Mouse (Mus musculus): ENCODE data around the gene Fkbp6.
A peak's percentile ranks its signal among the peaks of the same experiment; 100 is the strongest.

Fkbp6 gene

DNA sequence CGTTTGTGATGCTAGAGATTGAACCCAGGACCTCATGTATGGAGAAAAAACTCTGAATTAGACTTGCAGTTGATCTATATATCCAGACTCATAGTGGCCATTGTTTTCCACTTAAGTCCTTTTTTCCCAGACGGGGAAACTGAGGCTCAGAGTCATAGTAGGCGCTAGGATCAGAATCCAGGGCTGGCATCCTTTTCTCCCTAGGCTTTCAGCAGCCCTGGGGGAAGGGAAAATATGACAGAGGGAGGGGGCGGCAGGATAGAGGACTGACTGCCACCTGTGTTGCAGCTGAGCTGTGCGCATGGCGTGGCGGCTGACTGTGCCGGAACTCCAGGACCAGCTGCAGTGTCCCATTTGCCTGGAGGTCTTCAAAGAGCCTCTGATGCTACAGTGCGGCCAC is 3.2 kb upstream of the Fkbp6 start, which contains the start of gene Trim50:
Gene Trim50 (plus strand): TSS at position 301 of the 400 bp plus-strand sequence.
- DNase-seq (ENCODE audit: low read depth in 1 of 2, low spot score in 2 of 2) = no peak

DNA sequence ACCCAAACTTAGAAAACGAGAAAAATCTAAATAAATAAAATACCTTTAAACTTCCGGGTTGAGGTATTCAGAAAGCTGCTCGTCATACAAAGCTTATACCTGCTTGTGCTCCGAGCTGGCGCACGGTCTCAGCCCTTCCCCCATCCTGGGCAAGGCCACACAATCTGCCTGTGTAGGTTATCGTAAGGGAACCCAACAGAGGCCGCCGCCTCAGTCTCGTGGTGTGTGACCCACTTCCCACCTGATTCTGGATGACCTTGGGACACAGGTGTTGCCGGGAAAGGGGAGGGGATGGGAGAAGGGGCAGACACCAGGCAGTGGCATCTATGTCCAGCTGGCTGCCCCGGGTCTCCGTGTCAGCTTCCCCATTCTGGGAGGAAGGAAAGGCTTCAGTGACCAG is 1.8 kb upstream of the Fkbp6 start:
- no peak for DNase-seq (ENCODE audit: low read depth in 1 of 2, low spot score in 2 of 2)

DNA sequence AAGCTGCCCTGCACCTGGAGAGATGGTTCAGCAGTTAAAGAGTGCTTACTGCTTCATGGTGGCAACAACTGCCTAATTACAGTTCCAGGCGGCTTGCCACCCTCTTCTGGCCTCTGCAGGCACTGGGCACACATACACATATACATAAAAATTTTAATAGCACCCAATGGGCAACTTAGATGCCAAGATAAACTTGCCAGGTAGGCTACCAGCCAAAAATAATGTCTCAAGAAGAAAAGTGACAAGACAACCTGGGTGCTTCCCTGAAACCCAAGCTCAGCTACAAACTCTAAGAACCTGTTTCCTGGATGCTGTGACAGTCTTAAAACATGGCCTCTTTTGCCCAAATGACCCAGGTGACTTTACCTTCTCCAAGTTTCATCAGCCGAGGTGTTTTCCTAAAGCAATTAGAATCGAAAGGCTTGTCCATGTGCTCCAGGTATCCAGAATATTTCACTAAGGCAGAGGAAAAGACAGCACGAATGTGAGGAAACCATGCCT is 2.3 kb downstream of the Fkbp6 start:
- DNase-seq (ENCODE audit: low read depth in 1 of 2, low spot score in 2 of 2) = no peak

DNA sequence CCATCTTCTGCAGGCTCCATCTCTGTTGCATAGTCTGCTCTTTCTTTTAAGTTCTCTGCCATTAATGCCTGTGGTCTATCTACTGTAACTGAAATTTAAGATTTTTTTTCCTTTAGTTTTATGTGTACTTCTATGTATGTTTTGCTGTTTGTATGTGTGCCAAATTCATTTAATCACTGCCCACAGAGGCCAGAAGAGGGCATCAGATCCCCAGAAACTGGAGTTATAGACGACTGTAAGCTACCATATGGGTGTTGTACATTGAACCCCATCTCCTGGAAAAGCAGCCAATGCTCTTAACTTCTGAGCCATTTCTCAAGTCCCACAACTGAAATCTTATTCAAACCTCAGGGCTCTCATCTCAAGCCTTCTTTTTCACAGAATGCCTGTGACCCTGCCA is 3.4 kb downstream of the Fkbp6 start:
- no peak for DNase-seq (ENCODE audit: low read depth in 1 of 2, low spot score in 2 of 2)

DNA sequence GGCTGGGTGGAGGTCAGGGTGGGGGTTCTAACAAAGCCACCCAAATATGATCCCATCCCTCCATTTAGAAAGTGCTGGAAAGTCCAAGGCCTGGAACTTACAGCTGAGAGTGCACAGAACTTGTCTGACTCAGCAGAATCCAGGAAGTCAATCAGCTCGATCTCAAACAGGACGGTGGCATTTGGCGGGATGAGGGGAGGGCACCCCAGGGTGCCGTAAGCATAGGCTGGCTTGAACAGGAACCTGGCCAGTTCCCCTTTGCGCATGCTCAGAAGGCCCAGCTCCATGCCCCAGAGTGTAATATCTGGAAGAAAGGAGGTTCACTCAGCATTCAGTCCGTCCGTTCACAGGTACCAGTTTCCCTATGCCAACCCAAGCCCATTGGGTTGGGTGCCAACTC is 3.9 kb downstream of the Fkbp6 start:
- DNase-seq (ENCODE audit: low read depth in 1 of 2, low spot score in 2 of 2) = no peak

DNA sequence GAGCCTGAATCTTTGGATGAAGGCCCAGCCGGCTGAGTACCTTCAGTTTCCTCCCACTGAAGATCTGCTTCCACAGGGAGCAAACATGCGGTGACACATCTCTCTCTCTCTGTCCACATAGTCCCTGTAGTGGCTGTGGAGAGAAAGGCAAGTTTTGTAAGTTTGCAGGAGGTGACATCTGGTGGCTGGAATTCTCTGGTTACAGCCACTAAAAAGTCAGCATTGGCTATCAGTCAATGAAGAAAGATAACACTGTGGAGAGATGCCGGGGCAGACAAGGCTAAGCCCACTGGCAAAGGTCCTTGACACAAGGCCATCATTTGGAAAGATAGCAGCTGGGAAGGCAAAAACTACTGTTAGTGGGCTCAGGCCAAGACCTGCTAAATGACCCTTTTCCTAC is 12.3 kb downstream of the Fkbp6 start:
- DNase-seq (ENCODE audit: low read depth in 1 of 2, low spot score in 2 of 2) = no peak

DNA sequence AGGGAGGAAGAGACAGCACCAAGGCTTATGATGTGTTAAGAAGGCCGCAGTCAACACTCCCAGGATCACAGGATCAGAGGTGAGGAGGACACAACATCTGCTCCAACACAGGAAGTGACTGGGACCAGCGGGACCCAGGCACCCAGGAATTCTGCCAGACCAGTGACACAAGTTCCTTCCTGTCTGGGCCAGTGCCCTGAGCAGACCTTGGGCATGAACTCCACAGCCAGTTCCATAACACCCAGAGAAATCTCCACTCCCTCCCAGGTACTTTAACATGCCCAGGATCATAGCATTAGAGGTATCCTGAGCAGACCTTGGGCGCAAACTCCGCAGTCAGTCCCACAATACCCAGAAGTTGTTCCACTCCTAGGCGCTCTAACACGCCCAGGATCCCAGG is 18.7 kb downstream of the Fkbp6 start:
- no peak for DNase-seq (ENCODE audit: low read depth in 1 of 2, low spot score in 2 of 2)

DNA sequence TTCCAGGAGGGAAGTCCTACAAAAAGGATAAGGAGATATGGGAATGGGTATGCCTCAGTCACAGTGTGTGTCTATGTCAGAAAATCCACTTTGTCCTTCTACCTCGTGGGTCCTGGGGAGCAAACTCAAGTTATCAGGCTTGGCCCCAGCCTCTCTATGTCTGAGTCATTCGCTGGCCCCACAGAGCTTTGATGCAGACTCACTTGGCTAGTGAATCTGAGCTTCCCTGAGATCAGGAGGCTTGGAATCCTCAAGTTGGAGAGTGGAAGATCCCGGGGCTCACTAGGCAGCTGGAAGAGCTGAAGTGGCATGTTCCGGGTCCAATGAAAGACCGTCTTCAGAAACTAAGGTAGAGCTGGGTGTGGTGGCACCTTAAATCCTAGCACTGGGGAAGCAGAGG is 19.6 kb downstream of the Fkbp6 start:
- DNase-seq (ENCODE audit: low read depth in 1 of 2, low spot score in 2 of 2) = no peak

DNA sequence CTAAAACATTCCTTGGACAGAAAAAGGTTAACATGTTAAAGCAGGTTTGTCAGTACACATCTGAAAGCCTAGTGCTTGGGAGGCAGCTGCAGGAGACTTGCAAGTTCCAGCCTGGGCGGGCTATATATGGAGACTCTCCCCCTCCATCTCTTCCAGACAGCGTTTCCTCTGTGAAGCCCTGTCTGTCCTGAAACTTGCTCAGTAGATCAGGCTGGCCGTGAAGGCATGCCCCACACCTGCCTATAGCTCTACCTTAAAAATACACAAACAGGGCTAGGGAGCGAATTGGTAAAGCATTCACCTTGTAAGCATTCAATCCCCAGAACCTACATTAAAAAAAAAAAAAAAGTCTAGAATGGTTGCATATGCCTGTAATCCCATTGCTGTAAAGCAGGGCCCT is 20.4 kb downstream of the Fkbp6 start:
- no peak for DNase-seq (ENCODE audit: low read depth in 1 of 2, low spot score in 2 of 2)

DNA sequence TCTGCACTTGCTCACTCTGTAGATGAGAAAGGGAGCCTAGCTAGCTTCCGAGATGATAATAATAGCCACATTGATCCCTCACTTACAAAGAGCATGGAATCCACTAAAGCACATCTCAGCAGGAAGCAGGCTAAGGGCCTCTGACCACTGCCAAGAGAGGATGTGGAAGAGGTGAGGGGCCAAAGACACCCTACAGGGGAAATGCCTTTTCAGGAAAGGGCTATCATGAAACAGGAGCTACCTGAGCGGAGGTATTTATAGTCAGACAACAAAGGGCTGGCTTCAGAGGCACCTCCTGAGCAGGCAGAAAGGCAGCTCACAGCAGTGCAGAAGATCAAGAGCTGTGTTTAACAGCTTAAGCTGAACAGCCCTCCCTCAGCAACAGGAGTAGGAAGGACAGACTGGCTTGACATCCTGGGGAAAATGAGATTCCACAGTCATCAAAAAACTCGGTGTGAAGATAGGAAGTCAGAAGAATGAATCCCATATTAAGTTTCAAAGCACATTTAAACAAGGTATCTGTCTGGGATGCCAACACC is 23.7 kb downstream of the Fkbp6 start:
- no peak for DNase-seq (ENCODE audit: low read depth in 1 of 2, low spot score in 2 of 2)

DNA sequence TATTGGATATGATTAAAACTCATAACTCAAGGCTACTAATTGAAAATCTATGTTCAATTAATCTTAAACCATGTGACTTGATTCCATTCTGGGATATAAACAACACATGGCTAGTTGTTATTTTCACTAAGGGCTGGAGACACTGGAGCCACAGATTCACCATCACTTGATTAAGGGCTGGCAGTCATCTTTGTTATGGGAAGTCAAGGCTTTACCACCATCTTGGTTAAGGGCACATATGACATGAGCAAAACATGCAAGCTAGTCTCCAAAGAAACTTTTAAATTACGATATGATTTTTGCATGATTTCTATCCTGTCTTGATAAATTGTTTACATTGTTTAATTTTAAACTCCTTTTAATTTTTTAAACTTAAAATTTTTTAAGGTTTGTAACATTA is 27.6 kb downstream of the Fkbp6 start:
- DNase-seq (ENCODE audit: low read depth in 1 of 2, low spot score in 2 of 2) = no peak

DNA sequence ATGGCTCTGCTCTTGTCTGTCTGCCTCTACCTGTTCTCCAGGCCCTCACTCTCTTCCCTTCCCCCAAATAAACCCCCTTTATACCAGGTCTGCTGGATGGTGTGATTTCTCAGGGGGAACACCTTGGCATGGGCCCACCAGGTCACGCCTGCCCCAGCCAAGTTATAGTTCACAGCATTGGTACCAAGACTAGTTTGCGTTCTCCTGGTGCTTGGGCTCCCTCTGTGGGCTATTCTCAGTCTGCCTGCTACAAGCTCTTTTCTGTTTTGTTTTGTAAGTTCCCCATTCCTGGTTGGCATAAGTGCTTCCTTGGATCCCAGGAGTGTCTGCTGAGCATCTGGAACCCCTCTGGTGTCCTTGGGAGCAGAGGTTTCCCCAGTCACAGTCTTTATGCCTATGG is 30.0 kb downstream of the Fkbp6 start:
- DNase-seq (ENCODE audit: low read depth in 1 of 2, low spot score in 2 of 2) = no peak

DNA sequence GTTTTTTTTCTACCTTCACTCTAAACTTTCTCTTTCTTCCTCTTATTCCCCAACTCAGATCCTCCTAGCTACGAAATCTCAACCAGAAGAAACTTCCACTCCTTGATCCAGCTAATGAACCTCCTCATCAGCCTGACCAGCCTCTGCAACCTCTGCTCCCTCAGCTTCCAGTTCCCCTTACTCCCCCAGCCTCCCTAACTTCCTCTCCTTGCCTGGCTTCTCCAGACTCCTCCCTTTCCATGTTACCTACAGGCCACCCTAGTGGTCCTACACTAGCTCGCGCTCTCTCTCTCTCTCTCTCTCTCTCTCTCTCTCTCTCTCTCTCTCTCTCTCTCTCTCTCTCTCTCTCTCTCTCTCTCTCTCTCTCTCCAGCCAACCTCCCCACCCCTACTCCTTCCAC is 33.7 kb downstream of the Fkbp6 start:
- no peak for DNase-seq (ENCODE audit: low read depth in 1 of 2, low spot score in 2 of 2)

DNA sequence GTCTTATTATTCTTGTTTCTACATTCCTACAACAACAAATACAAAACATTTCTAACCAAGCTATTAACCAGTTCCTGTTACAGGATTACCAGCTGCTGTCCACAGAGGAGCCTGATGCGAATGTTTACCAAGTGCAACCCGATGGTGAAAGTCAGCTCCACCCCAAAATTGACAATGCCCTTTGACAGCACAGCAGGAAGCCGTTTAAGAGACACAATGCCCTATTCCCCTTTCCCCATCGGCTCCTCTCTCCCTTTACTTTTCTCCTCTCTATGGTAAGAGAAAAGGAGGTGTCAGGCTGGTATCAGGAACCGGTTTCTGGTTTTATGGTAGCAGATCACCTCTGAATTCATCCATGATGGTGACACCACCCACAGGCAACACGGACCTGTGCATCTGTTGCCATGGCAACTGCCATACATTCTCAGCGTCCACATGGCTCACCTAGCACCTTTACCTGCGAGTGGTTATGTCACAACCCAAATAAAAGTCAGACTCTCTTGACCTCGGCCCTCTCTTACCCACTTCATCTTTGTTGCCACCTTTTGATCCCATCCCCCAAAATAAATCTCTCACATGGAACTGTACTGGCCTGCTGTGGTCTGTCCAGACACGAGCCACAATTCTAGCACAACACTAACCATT is 43.4 kb downstream of the Fkbp6 start:
- DNase-seq (ENCODE audit: low read depth in 1 of 2, low spot score in 2 of 2) = no peak

DNA sequence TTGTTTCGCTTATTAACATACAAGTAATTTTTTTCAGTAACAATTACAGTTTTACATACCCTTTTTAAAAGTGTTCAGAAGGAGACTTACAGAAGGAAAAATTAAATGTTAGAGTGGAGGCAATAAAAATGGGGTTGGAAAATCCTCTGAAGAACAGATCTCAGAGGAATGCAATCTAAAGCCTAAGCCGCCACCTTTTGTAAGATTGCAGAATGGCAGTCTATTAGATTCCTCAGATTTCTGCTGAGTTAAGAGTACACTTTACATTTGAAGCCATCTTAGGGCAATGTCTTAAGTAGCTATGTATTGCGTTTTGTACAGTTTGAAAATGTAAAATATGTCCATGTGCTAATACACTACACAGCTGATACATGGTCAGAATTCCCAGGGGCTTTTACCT is 47.4 kb downstream of the Fkbp6 start:
- DNase-seq (ENCODE audit: low read depth in 1 of 2, low spot score in 2 of 2) = no peak

DNA sequence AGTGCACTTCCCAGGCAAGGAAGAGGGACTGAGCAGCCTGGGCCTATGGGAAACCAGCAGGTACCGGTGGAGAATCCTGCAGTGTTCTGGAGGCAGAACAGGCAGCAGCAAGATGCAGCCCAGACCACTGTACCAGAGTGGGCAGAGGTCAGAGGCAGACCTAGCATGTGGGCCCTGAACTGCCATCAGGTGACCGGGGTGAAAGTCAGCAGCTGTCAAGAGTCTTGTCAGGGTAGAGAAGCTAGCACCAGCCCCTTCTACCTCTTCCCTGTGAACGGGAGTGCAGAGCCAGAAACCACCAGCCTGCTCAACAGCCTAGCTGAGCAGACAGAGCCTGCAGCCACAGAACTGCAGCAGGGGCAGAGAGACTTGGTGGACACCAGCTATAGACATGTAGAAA is 47.9 kb downstream of the Fkbp6 start:
- no peak for DNase-seq (ENCODE audit: low read depth in 1 of 2, low spot score in 2 of 2)

DNA sequence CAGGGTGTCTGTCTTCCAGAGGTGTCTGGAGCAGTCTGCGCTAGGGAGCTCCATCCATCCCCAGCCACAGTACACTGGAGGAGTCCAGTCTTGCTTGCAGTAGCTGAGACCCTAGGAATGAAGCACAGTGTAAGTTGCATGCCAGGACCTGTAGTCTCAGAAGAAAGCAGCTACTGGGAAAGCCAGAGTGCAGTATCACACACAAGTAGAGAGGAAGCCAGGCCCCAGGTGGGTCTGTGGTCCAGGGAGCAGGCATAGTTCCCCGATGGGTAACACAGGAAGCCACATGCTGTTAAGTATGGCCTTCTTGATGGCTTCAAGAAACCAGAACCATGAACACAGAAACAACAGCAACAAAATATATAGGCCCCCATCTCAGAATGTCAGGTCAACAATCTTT is 57.8 kb downstream of the Fkbp6 start:
- no peak for DNase-seq (ENCODE audit: low read depth in 1 of 2, low spot score in 2 of 2)

DNA sequence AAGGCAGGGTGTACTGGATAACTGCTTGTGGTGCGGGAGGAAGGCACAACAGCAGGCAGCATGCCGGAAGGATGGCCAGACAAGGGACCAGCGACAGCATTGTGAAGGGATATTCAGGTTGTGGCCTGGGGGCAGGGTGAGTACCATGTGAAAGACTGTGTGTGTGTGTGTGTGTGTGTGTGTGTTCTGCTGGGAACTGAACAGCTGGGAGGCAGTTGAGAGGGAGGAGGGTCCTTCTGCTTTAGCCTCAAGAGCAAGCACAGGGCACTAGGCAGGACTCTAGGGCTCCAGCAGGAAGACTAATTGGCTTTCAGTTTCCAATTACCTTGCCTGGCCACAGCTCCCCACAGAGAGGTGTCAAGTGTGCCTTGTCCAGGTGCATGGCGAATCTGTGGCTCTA is 58.7 kb downstream of the Fkbp6 start:
- DNase-seq (ENCODE audit: low read depth in 1 of 2, low spot score in 2 of 2) = no peak

DNA sequence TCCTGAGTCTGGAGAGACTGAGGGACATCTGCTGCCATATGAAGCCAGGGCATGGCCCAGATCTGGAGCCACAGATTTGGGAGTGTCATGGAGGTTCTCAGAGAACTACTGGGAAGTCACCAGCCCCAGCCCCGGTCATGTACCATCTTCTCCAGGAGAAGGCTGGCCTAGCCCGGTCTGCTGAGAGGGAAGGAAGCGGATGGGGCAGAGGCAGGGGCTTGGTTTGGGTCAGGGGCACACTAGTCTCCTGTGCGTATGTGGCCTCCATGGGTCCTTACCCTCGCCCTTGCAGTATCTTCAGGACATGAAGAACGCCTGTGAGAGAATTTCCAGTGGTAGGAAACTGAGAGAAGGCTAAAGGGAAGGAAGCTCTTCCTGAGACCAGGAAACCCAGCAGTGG is 59.1 kb downstream of the Fkbp6 start:
- no peak for DNase-seq (ENCODE audit: low read depth in 1 of 2, low spot score in 2 of 2)

DNA sequence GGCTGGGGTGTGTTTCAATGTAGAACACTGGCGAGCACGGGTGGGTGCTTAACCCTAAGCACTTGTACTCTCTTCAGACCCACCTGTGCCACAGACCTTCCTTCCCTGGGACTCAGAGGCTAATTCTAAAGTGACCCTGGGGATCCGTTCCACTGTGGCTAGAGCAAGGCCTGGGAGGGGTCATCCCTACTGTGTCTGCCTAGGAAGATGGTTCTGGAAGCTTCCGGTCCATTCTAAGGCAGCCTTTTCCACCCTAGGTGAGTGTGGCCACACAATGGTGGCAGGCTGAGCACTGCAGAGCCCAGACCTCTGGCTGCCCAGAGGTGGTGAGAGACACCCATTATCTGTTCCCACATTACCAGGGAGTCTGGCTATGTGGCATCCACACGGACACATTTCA is 62.9 kb downstream of the Fkbp6 start:
- DNase-seq (ENCODE audit: low read depth in 1 of 2, low spot score in 2 of 2) = no peak

DNA sequence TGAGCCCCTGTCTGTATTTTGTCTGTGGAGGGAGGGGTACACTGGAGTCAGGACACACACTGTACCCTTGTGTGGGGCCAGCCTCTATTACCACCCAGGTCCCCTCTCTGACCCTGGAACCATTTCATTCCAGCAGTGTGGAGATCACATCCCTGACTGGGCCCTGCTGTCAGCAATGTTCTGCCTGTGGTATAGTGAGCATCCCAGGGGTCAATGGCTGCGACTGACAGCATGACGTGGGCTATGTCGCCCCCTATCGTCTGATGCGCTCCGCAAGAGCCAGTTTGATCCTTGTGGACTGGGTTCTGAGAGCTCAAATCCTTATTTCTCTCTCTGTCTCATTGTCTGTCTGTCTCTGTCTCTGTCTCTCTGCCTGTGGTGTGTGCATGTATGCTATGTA is 63.7 kb downstream of the Fkbp6 start:
- peak in 1 of 2 experiments; percentile 29 for DNase-seq (ENCODE audit: low read depth in 1 of 2, low spot score in 2 of 2)

DNA sequence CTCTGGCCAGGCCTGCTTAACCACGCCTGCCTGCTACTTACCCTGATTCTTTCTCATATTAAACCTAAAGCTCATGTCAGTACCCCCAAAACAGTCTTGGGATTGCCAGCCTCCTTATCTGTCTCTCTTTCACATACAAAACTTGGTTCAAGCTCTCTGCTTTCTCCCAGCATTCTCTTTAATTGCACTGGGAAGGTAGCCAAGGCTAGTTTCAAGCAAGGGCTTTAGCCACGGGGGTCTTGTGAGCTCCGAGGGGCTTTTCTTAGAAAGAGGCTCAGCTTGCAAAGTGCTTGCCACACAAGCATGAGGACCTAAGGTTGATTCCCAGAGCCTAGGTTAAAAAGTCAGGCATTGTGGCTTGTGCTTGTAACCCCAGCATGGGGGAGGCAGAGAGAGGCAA is 64.6 kb downstream of the Fkbp6 start:
- no peak for DNase-seq (ENCODE audit: low read depth in 1 of 2, low spot score in 2 of 2)

DNA sequence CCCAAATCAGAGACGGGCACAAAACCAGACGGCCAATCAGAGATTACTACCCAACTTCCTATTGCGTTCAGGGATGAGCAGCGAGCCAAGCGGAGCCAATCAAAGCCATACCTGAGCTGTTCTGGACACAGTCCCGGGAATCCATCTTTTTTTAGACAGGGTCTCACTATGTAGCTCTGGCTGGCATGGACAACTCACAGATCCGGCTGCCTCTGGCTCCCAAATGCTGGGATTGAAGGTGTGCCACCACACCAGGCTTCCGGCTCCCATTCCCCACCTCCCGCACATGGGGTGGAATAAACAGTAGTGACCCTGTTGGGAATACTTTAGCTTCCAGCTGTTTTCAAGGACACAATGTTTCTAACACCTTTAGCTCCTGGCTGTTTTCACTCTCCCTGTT is 69.6 kb downstream of the Fkbp6 start:
- DNase-seq (ENCODE audit: low read depth in 1 of 2, low spot score in 2 of 2) = no peak

All from monocyte, adult 2 months (primary cell).